Mouse (Mus musculus) MEL (cell line): ENCODE data around the gene Hlf. TPM values are rescaled to one million over a fixed set of nuclear protein-coding genes. Genes with fewer than 3 reads are reported as not detected.

Experiments
- DNase-seq: peaks from one replicate; pipeline ENCODE4 v3.0.0; 2011; ENCODE audit warnings: low read depth, low spot score
- H3K27ac ChIP-seq: 2 replicates; pipeline ENCODE4 v1.5.1; 2012; ENCODE audit warnings: low read depth, mild to moderate bottlenecking, control low read depth, low read length, moderate library complexity; ENCODE audit not compliant: control insufficient read depth
- H3K27me3 ChIP-seq, 2 experiments: fragments of 150-350 bp in 1 of 2; sonication (generic) in 1 of 2; 2 replicates each; pipeline ENCODE4 v1.6.1; 2012; ENCODE audit warnings: low read length in 2 of 2, mild to moderate bottlenecking in 2 of 2, improper control_type of control experiment in 1 of 2, moderate library complexity in 1 of 2; ENCODE audit not compliant: insufficient read depth in 2 of 2, control insufficient read depth in 1 of 2
- H3K36me3 ChIP-seq, 2 experiments: 2 replicates each; pipeline ENCODE4 v1.6.1; 2012 to 2014; ENCODE audit warnings: low read length in 2 of 2, improper control_type of control experiment in 1 of 2, inconsistent platforms in 1 of 2, mild to moderate bottlenecking in 1 of 2; ENCODE audit not compliant: insufficient read depth in 2 of 2, control insufficient read depth in 1 of 2
- H3K4me1 ChIP-seq, 2 experiments: fragments of 150-350 bp in 1 of 2; sonication (generic) in 1 of 2; 2 replicates each; pipeline ENCODE4 v1.6.1; 2012; ENCODE audit warnings: low read length in 2 of 2, improper control_type of control experiment in 1 of 2, mild to moderate bottlenecking in 1 of 2; ENCODE audit not compliant: insufficient read depth in 2 of 2, control insufficient read depth in 1 of 2
- H3K4me3 ChIP-seq, 2 experiments: fragments of 150-350 bp in 1 of 2; sonication (generic) in 1 of 2; 2 replicates each; pipeline ENCODE4 v1.5.1; 2012; ENCODE audit warnings: low read depth in 2 of 2, low read length in 2 of 2, mild to moderate bottlenecking in 2 of 2, moderate library complexity in 2 of 2, control low read depth in 1 of 2, improper control_type of control experiment in 1 of 2; ENCODE audit not compliant: control insufficient read depth in 1 of 2, insufficient read depth in 1 of 2
- H3K79me2 ChIP-seq: 2 replicates; pipeline ENCODE4 v1.6.1; 2012; ENCODE audit warnings: mild to moderate bottlenecking, low read length, moderate library complexity; ENCODE audit not compliant: control insufficient read depth, poor library complexity, insufficient read depth
- H3K9ac ChIP-seq: 2 replicates; pipeline ENCODE4 v1.6.1; 2012; ENCODE audit warnings: low read depth, mild to moderate bottlenecking, control low read depth, low read length, moderate library complexity; ENCODE audit not compliant: control insufficient read depth, poor library complexity, severe bottlenecking
- H3K9me3 ChIP-seq: fragments of 150-350 bp; sonication (generic); replicated peaks from 2 replicates; pipeline ENCODE4 v1.6.1; 2012; ENCODE audit warnings: mild to moderate bottlenecking, low read length, improper control_type of control experiment, moderate library complexity; ENCODE audit not compliant: insufficient read depth
- BHLHE40 ChIP-seq: IDR thresholded peaks from 2 replicates; pipeline ENCODE4 v1.6.1; 2012; ENCODE audit warnings: low read depth, mild to moderate bottlenecking, inconsistent platforms, low read length, improper control_type of control experiment, borderline replicate concordance
- CTCF ChIP-seq, 3 experiments: IDR thresholded peaks in 2 of 3; conservative IDR thresholded peaks in 1 of 3; 2 replicates each; pipeline ENCODE4 v1.5.1; 2011 to 2012; ENCODE audit warnings: low read length in 3 of 3, low read depth in 2 of 3, mild to moderate bottlenecking in 2 of 3, improper control_type of control experiment in 1 of 3, inconsistent platforms in 1 of 3, mixed read lengths in 1 of 3, moderate library complexity in 1 of 3; ENCODE audit not compliant: control insufficient read depth in 1 of 3, insufficient read depth in 1 of 3, poor library complexity in 1 of 3, severe bottlenecking in 1 of 3
- ETS1 ChIP-seq: IDR thresholded peaks from 2 replicates; pipeline ENCODE4 v1.6.1; 2012; ENCODE audit warnings: low read depth, mild to moderate bottlenecking, inconsistent platforms, low read length, improper control_type of control experiment, moderate library complexity
- GABPA ChIP-seq: IDR thresholded peaks from 2 replicates; pipeline ENCODE4 v1.6.1; 2012; ENCODE audit warnings: low read depth, mild to moderate bottlenecking, inconsistent platforms, low read length, improper control_type of control experiment, moderate library complexity
- GATA1 ChIP-seq: IDR thresholded peaks from 2 replicates; pipeline ENCODE4 v1.6.1; 2011; ENCODE audit warnings: low read depth, low read length, improper control_type of control experiment
- JUND ChIP-seq: IDR thresholded peaks from 2 replicates; pipeline ENCODE4 v1.6.1; 2011; ENCODE audit warnings: low read depth, mild to moderate bottlenecking, improper control_type of control experiment, low read length
- KAT2A ChIP-seq: conservative IDR thresholded peaks from 2 replicates; pipeline ENCODE4 v1.6.1; 2012; ENCODE audit warnings: low read depth, low read length, improper control_type of control experiment, inconsistent platforms
- MAX ChIP-seq: IDR thresholded peaks from 2 replicates; pipeline ENCODE4 v1.6.1; 2011; ENCODE audit warnings: low read length, improper control_type of control experiment
- MAZ ChIP-seq: IDR thresholded peaks from 2 replicates; pipeline ENCODE4 v1.6.1; 2012; ENCODE audit warnings: low read depth, mild to moderate bottlenecking, inconsistent platforms, low read length, improper control_type of control experiment
- MEF2A ChIP-seq: IDR thresholded peaks from 2 replicates; pipeline ENCODE4 v1.6.1; 2014; ENCODE audit warnings: low read depth, mild to moderate bottlenecking, inconsistent platforms, low read length, improper control_type of control experiment; ENCODE audit not compliant: poor library complexity, insufficient replicate concordance, severe bottlenecking; ENCODE audit errors: extremely low read depth
- MXI1 ChIP-seq: IDR thresholded peaks from 2 replicates; pipeline ENCODE4 v1.6.1; 2011; ENCODE audit warnings: mild to moderate bottlenecking, low read depth, low read length, improper control_type of control experiment
- NELFE ChIP-seq: IDR thresholded peaks from 2 replicates; pipeline ENCODE4 v1.6.1; 2011; ENCODE audit warnings: low read depth, low read length, improper control_type of control experiment
- NRF1 ChIP-seq: IDR thresholded peaks from 2 replicates; pipeline ENCODE4 v1.6.1; 2014; ENCODE audit warnings: low read depth, mild to moderate bottlenecking, inconsistent platforms, low read length, improper control_type of control experiment, moderate library complexity; ENCODE audit not compliant: poor library complexity, insufficient read depth, severe bottlenecking
- POLR2A ChIP-seq, 2 experiments: IDR thresholded peaks; 2 replicates each; pipeline ENCODE4 v1.6.1; 2011 to 2012; ENCODE audit warnings: low read length in 2 of 2, mild to moderate bottlenecking in 2 of 2, control low read depth in 1 of 2, improper control_type of control experiment in 1 of 2, low read depth in 1 of 2, moderate library complexity in 1 of 2; ENCODE audit not compliant: control insufficient read depth in 1 of 2, insufficient read depth in 1 of 2, poor library complexity in 1 of 2
- RAD21 ChIP-seq: IDR thresholded peaks from 2 replicates; pipeline ENCODE4 v1.6.1; 2011; ENCODE audit warnings: mild to moderate bottlenecking, low read depth, low read length, improper control_type of control experiment
- RCOR1 ChIP-seq: IDR thresholded peaks from 2 replicates; pipeline ENCODE4 v1.6.1; 2012; ENCODE audit warnings: low read depth, mild to moderate bottlenecking, inconsistent platforms, low read length, improper control_type of control experiment
- SMC3 ChIP-seq: IDR thresholded peaks from 2 replicates; pipeline ENCODE4 v1.6.1; 2011; ENCODE audit warnings: low read depth, low read length, improper control_type of control experiment
- TAL1 ChIP-seq: IDR thresholded peaks from 2 replicates; pipeline ENCODE4 v1.6.1; 2012; ENCODE audit warnings: mild to moderate bottlenecking, inconsistent platforms, low read length, moderate library complexity, mixed read lengths
- TBP ChIP-seq: IDR thresholded peaks from 2 replicates; pipeline ENCODE4 v1.8.0; 2011; ENCODE audit warnings: low read depth, low read length, improper control_type of control experiment
- UBTF ChIP-seq: IDR thresholded peaks from 2 replicates; pipeline ENCODE4 v1.6.1; 2012; ENCODE audit warnings: low read depth, mild to moderate bottlenecking, inconsistent platforms, low read length, improper control_type of control experiment, moderate library complexity, borderline replicate concordance; ENCODE audit not compliant: insufficient read depth
- USF1 ChIP-seq: IDR thresholded peaks from 2 replicates; pipeline ENCODE4 v1.6.1; 2014; ENCODE audit warnings: low read depth, mild to moderate bottlenecking, inconsistent platforms, low read length, improper control_type of control experiment, moderate library complexity
- ZC3H11A ChIP-seq: IDR thresholded peaks from 2 replicates; pipeline ENCODE4 v1.6.1; 2012; ENCODE audit warnings: low read depth, mild to moderate bottlenecking, inconsistent platforms, low read length, improper control_type of control experiment
- ZKSCAN1 ChIP-seq: IDR thresholded peaks from 2 replicates; pipeline ENCODE4 v1.6.1; 2012; ENCODE audit warnings: low read depth, mild to moderate bottlenecking, inconsistent platforms, low read length, improper control_type of control experiment, moderate library complexity
- ZMIZ1 ChIP-seq: IDR thresholded peaks from 2 replicates; pipeline ENCODE4 v1.6.1; 2012; ENCODE audit warnings: low read depth, mild to moderate bottlenecking, inconsistent platforms, low read length, improper control_type of control experiment, moderate library complexity
- polyA plus RNA-seq, 2 experiments: library from polyadenylated mRNA; stranded (reverse) in 1 of 2; unstranded in 1 of 2; fragments of >175 nt in 1 of 2; fragments of >200 nt in 1 of 2; gene quantifications; 2 replicates each; pipeline versions ENCODE4 v1.2.1 to v1.2.4; 2012; ENCODE audit warnings: low replicate concordance in 2 of 2, low read depth in 1 of 2; ENCODE audit not compliant: insufficient read length in 2 of 2, insufficient read depth in 1 of 2, missing spikeins in 1 of 2
- total RNA-seq: library from RNA; depleted of rRNA; stranded (reverse); fragments of 300-350 nt; gene quantifications from 2 replicates; pipeline ENCODE4 v1.2.3, GENCODE M21; 2012

Hlf gene
- total and polyA plus RNA-seq, 3 experiments, result 0.42 to 1.5 TPM; not detected in 1

GRCm38 (mm10) chr11:90363406-90363805 lies 27.3 kb downstream of the Hlf start:
- Histone ChIP-seq H3K4me3 (no peak overlapping the region), H3K9me3 (no peaks in the 10 kb centered on the region), H3K36me3 (no peaks in the 10 kb centered on the region), H3K27ac (no peak overlapping the region), H3K4me1 (no peaks in the 10 kb centered on the region), H3K79me2 (no peaks in the 10 kb centered on the region), H3K9ac (no peak overlapping the region), H3K27me3 (no peaks in the 10 kb centered on the region)
- peak; percentile 59 for DNase-seq
- TF ChIP-seq RAD21 (peak; percentile 76), SMC3 (peak; percentile 91), ZKSCAN1 (no peak), CTCF (IDR thresholded peaks at IDR 0.05 in 2 of 3, conservative IDR thresholded peaks at IDR 0.05 in 1 of 3; ENCODE audit: control insufficient read depth in 1 of 3, insufficient read depth in 1 of 3, low read depth in 2 of 3, low read length in 3 of 3, poor library complexity in 1 of 3, severe bottlenecking in 1 of 3) (peak; percentile 58 to 79 (median 68)), ZC3H11A (peak; percentile 80)

GRCm38 (mm10) chr11:90360536-90360935 lies 30.2 kb downstream of the Hlf start:
- no peaks in the 10 kb centered on the region for H3K4me1 ChIP-seq
- TF ChIP-seq NRF1 (no peak), MAZ (no peak), RCOR1 (no peak), POLR2A (IDR thresholded peaks at IDR 0.05; ENCODE audit: control insufficient read depth in 1 of 2, insufficient read depth in 1 of 2, low read depth in 1 of 2, low read length in 2 of 2, poor library complexity in 1 of 2) (no peak), BHLHE40 (no peak), MEF2A (no peak), NELFE (no peak), TBP (no peak), ZKSCAN1 (no peak), UBTF (no peak), JUND (no peak), MXI1 (no peak)
- TF ChIP-seq, all 39 proteins: peak for 0
- Histone ChIP-seq H3K36me3 (no peaks in the 10 kb centered on the region), H3K79me2 (no peaks in the 10 kb centered on the region), H3K4me3 (no peak overlapping the region), H3K9ac (no peak overlapping the region), H3K9me3 (no peaks in the 10 kb centered on the region), H3K27me3 (no peaks in the 10 kb centered on the region), H3K27ac (no peak overlapping the region)
- DNase-seq, result no peak

GRCm38 (mm10) chr11:90358063-90358462 lies 32.6 kb downstream of the Hlf start:
- no peaks in the 10 kb centered on the region for H3K79me2 ChIP-seq
- no peak overlapping the region for H3K27ac ChIP-seq
- no peak overlapping the region for H3K4me3 ChIP-seq
- H3K27me3 ChIP-seq, result no peaks in the 10 kb centered on the region
- H3K36me3 ChIP-seq, result no peaks in the 10 kb centered on the region
- TF ChIP-seq MAZ (no peak), NRF1 (no peak), ZMIZ1 (no peak), ZC3H11A (no peak), SMC3 (no peak), MAX (no peak), TAL1 (no peak), UBTF (no peak), ETS1 (no peak), KAT2A (no peak), GABPA (no peak), MXI1 (no peak), USF1 (no peak), GATA1 (no peak)
- no peak for DNase-seq
- no peaks in the 10 kb centered on the region for H3K9me3 ChIP-seq
- H3K9ac ChIP-seq, result no peak overlapping the region
- no peaks in the 10 kb centered on the region for H3K4me1 ChIP-seq
